In the genomic region with DNA sequence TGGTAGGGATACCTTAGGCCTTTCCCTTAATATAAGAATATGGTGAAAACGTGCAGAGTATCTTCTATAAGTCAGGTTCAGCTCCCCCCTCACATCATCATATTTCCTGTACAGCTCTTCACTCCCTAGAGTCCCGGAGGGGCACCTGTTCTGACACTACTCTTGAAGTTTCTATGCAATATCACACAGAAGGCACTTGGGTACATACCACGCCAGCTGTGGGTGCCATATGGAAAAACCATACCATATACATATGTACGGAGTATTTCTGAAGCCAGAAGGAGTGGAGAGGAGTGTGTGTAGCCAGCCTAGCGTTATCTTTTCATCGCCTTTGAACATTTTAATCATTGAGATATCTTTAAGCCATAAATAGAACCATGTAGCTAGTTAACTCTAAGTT, we compare ENCODE assay signal across 22 mouse cellular contexts. TPM values are rescaled to one million over a fixed set of nuclear protein-coding genes. Genes with fewer than 3 reads are reported as not detected.
DNase-seq lines count a peak whose midpoint lies in the region; ATAC-seq lines count a peak whose summit lies in the region.
"Had no signal": no experiment of that assay in that cellular context is flagged by ENCODE, and none has a peak within 500 bp of the region (broad histone marks: within the 10 kb centered on the region; RNA-seq: fewer than 3 reads in every experiment).

No protein-coding gene starts in this region.

- WGBS in forebrain, embryonic 14.5 days = 89% methylated on average over 6 of the region's 6 CpGs
- WGBS in forebrain, embryonic 12.5 days = 93% methylated on average over 6 of the region's 6 CpGs
- WGBS in forebrain, embryonic 16.5 days = 77% methylated on average over 6 of the region's 6 CpGs
- WGBS in forebrain, embryonic 10.5 days = 93% methylated on average over 6 of the region's 6 CpGs
- 85% methylated on average over 6 of the region's 6 CpGs for WGBS in intestine, embryonic 14.5 days
- 83% methylated on average over 6 of the region's 6 CpGs for WGBS in intestine, embryonic 15.5 days

- H3K4me2 ChIP-seq in forebrain, embryonic 14.5 days (ENCODE audit: low read length) = no peak overlapping the region
- no peak overlapping the region for H3K4me2 ChIP-seq in forebrain, embryonic 12.5 days
- H3K4me2 ChIP-seq in forebrain, embryonic 16.5 days (ENCODE audit: low read length) = no peak overlapping the region
- no peak overlapping the region for H3K4me2 ChIP-seq in intestine, embryonic 14.5 days (ENCODE audit: low read length)
- H3K4me2 ChIP-seq in intestine, embryonic 15.5 days (replicated peaks) = no peak overlapping the region
- H3K4me2 ChIP-seq: embryonic facial prominence, embryonic 12.5 days had no signal

- no peaks in the 10 kb centered on the region for H3K27me3 ChIP-seq in forebrain, embryonic 14.5 days (replicated peaks; ENCODE audit: control insufficient read depth, insufficient read depth, low read length)
- no peaks in the 10 kb centered on the region for H3K27me3 ChIP-seq in forebrain, embryonic 12.5 days
- no peaks in the 10 kb centered on the region for H3K27me3 ChIP-seq in forebrain, embryonic 16.5 days (replicated peaks; ENCODE audit: control insufficient read depth, insufficient read depth, low read length)
- H3K27me3 ChIP-seq in forebrain, embryonic 10.5 days (ENCODE audit: poor library complexity, severe bottlenecking) = no peaks in the 10 kb centered on the region
- H3K27me3 ChIP-seq in intestine, embryonic 14.5 days (replicated peaks; ENCODE audit: control insufficient read depth, insufficient read depth, low read length) = no peaks in the 10 kb centered on the region
- no peaks in the 10 kb centered on the region for H3K27me3 ChIP-seq in intestine, embryonic 15.5 days (replicated peaks)

- no peak overlapping the region for H3K27ac ChIP-seq in forebrain, embryonic 14.5 days (ENCODE audit: low read depth, low read length)
- H3K27ac ChIP-seq in forebrain, embryonic 12.5 days = no peak overlapping the region
- H3K27ac ChIP-seq in forebrain, embryonic 16.5 days (ENCODE audit: low read length) = no peak overlapping the region
- no peak overlapping the region for H3K27ac ChIP-seq in forebrain, embryonic 10.5 days
- H3K27ac ChIP-seq in intestine, embryonic 14.5 days (ENCODE audit: low read depth) = no peak overlapping the region
- H3K27ac ChIP-seq in intestine, embryonic 15.5 days = no peak overlapping the region
- H3K27ac ChIP-seq: embryonic facial prominence, embryonic 10.5 days; embryonic facial prominence, embryonic 12.5 days had no signal

- peak; percentile 47; the same call in 1 of the 2 replicates for ATAC-seq in forebrain, embryonic 14.5 days
- ATAC-seq in forebrain, embryonic 12.5 days (ENCODE audit: low FRiP score) = no peak
- ATAC-seq in forebrain, embryonic 16.5 days = peak; percentile 34; the same call in 1 of the 2 replicates
- ATAC-seq in frontal cortex, adult (ENCODE audit: low TSS enrichment) = peak; percentile 46
- no peak for ATAC-seq in intestine, embryonic 14.5 days (replicated peaks; ENCODE audit: low FRiP score, low TSS enrichment, low read depth)
- ATAC-seq in intestine, embryonic 15.5 days = no peak
- ATAC-seq: activated CD4-positive, CD25-positive, alpha-beta regulatory T cell, adult 4 months; CD4-positive, CD25-positive, alpha-beta regulatory T cell, adult 4 months; Patski had no signal

- no peak overlapping the region for H3K9ac ChIP-seq in forebrain, embryonic 14.5 days (ENCODE audit: low read length)
- no peak overlapping the region for H3K9ac ChIP-seq in forebrain, embryonic 12.5 days
- H3K9ac ChIP-seq in forebrain, embryonic 16.5 days (replicated peaks; ENCODE audit: low read depth, low read length) = no peak overlapping the region
- no peak overlapping the region for H3K9ac ChIP-seq in intestine, embryonic 14.5 days (ENCODE audit: low read length)
- H3K9ac ChIP-seq in intestine, embryonic 15.5 days = no peak overlapping the region
- H3K9ac ChIP-seq: embryonic facial prominence, embryonic 12.5 days had no signal

- H3K36me3 ChIP-seq in forebrain, embryonic 14.5 days (ENCODE audit: control insufficient read depth, insufficient read depth, low read length) = no peaks in the 10 kb centered on the region
- peaks cover 9% of the 10 kb centered on the region; the same call in 1 of the 2 replicates for H3K36me3 ChIP-seq in forebrain, embryonic 12.5 days (replicated peaks)
- no peaks in the 10 kb centered on the region for H3K36me3 ChIP-seq in forebrain, embryonic 16.5 days (ENCODE audit: control insufficient read depth, insufficient read depth)
- peaks cover 43% of the 10 kb centered on the region for H3K36me3 ChIP-seq in forebrain, embryonic 10.5 days (replicated peaks)
- H3K36me3 ChIP-seq in intestine, embryonic 14.5 days (ENCODE audit: control insufficient read depth, insufficient read depth, low read length) = no peaks in the 10 kb centered on the region
- no peaks in the 10 kb centered on the region for H3K36me3 ChIP-seq in intestine, embryonic 15.5 days
- H3K36me3 ChIP-seq: embryonic facial prominence, embryonic 10.5 days; embryonic facial prominence, embryonic 12.5 days; G1E had no signal

- no peaks in the 10 kb centered on the region for H3K9me3 ChIP-seq in forebrain, embryonic 14.5 days (replicated peaks; ENCODE audit: control insufficient read depth, low read length)
- no peaks in the 10 kb centered on the region for H3K9me3 ChIP-seq in forebrain, embryonic 12.5 days
- H3K9me3 ChIP-seq in forebrain, embryonic 16.5 days (ENCODE audit: control insufficient read depth, low read length) = no peaks in the 10 kb centered on the region
- H3K9me3 ChIP-seq in forebrain, embryonic 10.5 days = no peaks in the 10 kb centered on the region
- H3K9me3 ChIP-seq in intestine, embryonic 14.5 days (ENCODE audit: control insufficient read depth, low read length) = no peaks in the 10 kb centered on the region
- H3K9me3 ChIP-seq in intestine, embryonic 15.5 days = no peaks in the 10 kb centered on the region
- H3K9me3 ChIP-seq: embryonic facial prominence, embryonic 10.5 days; embryonic facial prominence, embryonic 12.5 days; G1E had no signal

- peaks cover 18% of the 10 kb centered on the region for H3K4me1 ChIP-seq in forebrain, embryonic 14.5 days (ENCODE audit: control insufficient read depth, insufficient read depth, low read length)
- peaks cover 23% of the 10 kb centered on the region for H3K4me1 ChIP-seq in forebrain, embryonic 12.5 days
- peaks cover 14% of the 10 kb centered on the region for H3K4me1 ChIP-seq in forebrain, embryonic 16.5 days (replicated peaks; ENCODE audit: control insufficient read depth, insufficient read depth, low read length)
- peaks cover 23% of the 10 kb centered on the region for H3K4me1 ChIP-seq in forebrain, embryonic 10.5 days
- no peaks in the 10 kb centered on the region for H3K4me1 ChIP-seq in intestine, embryonic 14.5 days (replicated peaks; ENCODE audit: control insufficient read depth, insufficient read depth, low read length)
- H3K4me1 ChIP-seq in intestine, embryonic 15.5 days (replicated peaks) = no peaks in the 10 kb centered on the region
- H3K4me1 ChIP-seq: embryonic facial prominence, embryonic 12.5 days had no signal

- no peak for DNase-seq in forebrain, embryonic 14.5 days (ENCODE audit: low spot score)
- DNase-seq in forebrain, embryonic 10.5 days (ENCODE audit: extremely low spot score, low spot score) = no peak
- no peak for DNase-seq in frontal cortex, postnatal 14 days (ENCODE audit: low spot score in 2 of 2)
- peak; percentile 6 for DNase-seq in intestine, embryonic 14.5 days (ENCODE audit: low spot score)
- DNase-seq: adrenal gland, adult 8-10 months; adrenal gland, postnatal 14 days; adrenal gland, postnatal 36 days; B cell, adult 2 months; cerebellum, adult 11-12 months; cerebellum, adult 2 months; cerebellum, adult 9-10 months; cerebellum, postnatal 10 days had no signal

- H3K4me3 ChIP-seq in forebrain, embryonic 14.5 days (ENCODE audit: low read depth, low read length) = no peak overlapping the region
- H3K4me3 ChIP-seq in forebrain, embryonic 12.5 days (replicated peaks) = no peak overlapping the region
- H3K4me3 ChIP-seq in forebrain, embryonic 16.5 days (replicated peaks; ENCODE audit: low read length) = no peak overlapping the region
- H3K4me3 ChIP-seq in forebrain, embryonic 10.5 days = no peak overlapping the region
- H3K4me3 ChIP-seq in intestine, embryonic 14.5 days (ENCODE audit: low read depth, low read length) = no peak overlapping the region
- H3K4me3 ChIP-seq in intestine, embryonic 15.5 days (replicated peaks) = no peak overlapping the region
- H3K4me3 ChIP-seq: embryonic facial prominence, embryonic 10.5 days; embryonic facial prominence, embryonic 12.5 days had no signal

RNA-seq across cellular contexts. Expression of a gene that starts 36.6 kb away (rescaled TPM):
- polyA plus RNA-seq in forebrain, embryonic 14.5 days (2014; fragmentation: Nextera tagmentation; extraction: Ambion mirVana) = 2.6 TPM in 2 replicates
- 8.4 and 10.2 TPM in 2 replicates for polyA plus RNA-seq in forebrain, embryonic 12.5 days (2016; fragmentation: Nextera tagmentation; extraction: Ambion mirVana)
- 2.9 and 3.2 TPM in 2 replicates for polyA plus RNA-seq in forebrain, embryonic 16.5 days (2015; fragmentation: Nextera tagmentation; extraction: Ambion mirVana)
- 7.7 and 8.3 TPM in 2 replicates for polyA plus RNA-seq in forebrain, embryonic 10.5 days (2016; fragmentation: Nextera tagmentation; extraction: Ambion mirVana)
- 0.60 and 1.0 TPM in 2 replicates for polyA plus RNA-seq in intestine, embryonic 14.5 days (2014; fragmentation: Nextera tagmentation; extraction: Ambion mirVana)
- 0.67 and 0.81 TPM in 2 replicates for polyA plus RNA-seq in intestine, embryonic 15.5 days (2015; fragmentation: Nextera tagmentation; extraction: Ambion mirVana)
- polyA plus RNA-seq: activated CD4-positive, CD25-positive, alpha-beta regulatory T cell, adult 4 months; CD4-positive, CD25-positive, alpha-beta regulatory T cell, adult 4 months; G1E had no signal

RNA-seq across cellular contexts. Expression of a gene that starts 52.0 kb away (rescaled TPM):
- not detected in 2 replicates for polyA plus RNA-seq in forebrain, embryonic 14.5 days (2014; fragmentation: Nextera tagmentation; extraction: Ambion mirVana)
- not detected in 2 replicates for polyA plus RNA-seq in forebrain, embryonic 12.5 days (2016; fragmentation: Nextera tagmentation; extraction: Ambion mirVana)
- not detected in 2 replicates for polyA plus RNA-seq in forebrain, embryonic 16.5 days (2015; fragmentation: Nextera tagmentation; extraction: Ambion mirVana)
- polyA plus RNA-seq in forebrain, embryonic 10.5 days (2016; fragmentation: Nextera tagmentation; extraction: Ambion mirVana) = not detected in 2 replicates
- not detected in 2 replicates for polyA plus RNA-seq in intestine, embryonic 14.5 days (2014; fragmentation: Nextera tagmentation; extraction: Ambion mirVana)
- not detected in 2 replicates for polyA plus RNA-seq in intestine, embryonic 15.5 days (2015; fragmentation: Nextera tagmentation; extraction: Ambion mirVana)
- polyA plus RNA-seq: activated CD4-positive, CD25-positive, alpha-beta regulatory T cell, adult 4 months; CD4-positive, CD25-positive, alpha-beta regulatory T cell, adult 4 months; embryonic facial prominence, embryonic 10.5 days; G1E; Patski had no signal

Comparison
In these comparisons a context has a peak if more than half of its experiments do, and no peak if none do; other contexts are left out.
1. ATAC-seq: peak in forebrain, embryonic 14.5 days (single experiment), forebrain, embryonic 16.5 days (single experiment) and frontal cortex, adult (single experiment); none in forebrain, embryonic 12.5 days (single experiment), intestine, embryonic 14.5 days (single experiment) and intestine, embryonic 15.5 days (single experiment).